Mouse (Mus musculus) midbrain, embryonic 11.5 days (tissue): Measurements from ENCODE around the gene Mrpl14. TPM values are rescaled to one million over a fixed set of nuclear protein-coding genes. Genes with fewer than 3 reads are reported as not detected.

Experiments used
- ATAC-seq: fragments of 200-750 bp; cut with Nextera tagmentation; 2 replicates; pipeline ENCODE4 v1.8.0; 2017; ENCODE audit warnings: moderate TSS enrichment, moderate library complexity; ENCODE audit not compliant: low FRiP score
- DNase-seq: peaks from one replicate; pipeline ENCODE4 v3.0.0; 2015; ENCODE audit warnings: low spot score; ENCODE audit errors: missing footprints
- H3K27ac ChIP-seq: fragments of 300-500 bp; sonication (generic); 2 replicates; pipeline ENCODE4 v1.5.1; 2014; ENCODE audit warnings: low read depth, low read length
- H3K27me3 ChIP-seq: fragments of 300-500 bp; sonication (generic); 2 replicates; pipeline ENCODE4 v1.6.1; 2014; ENCODE audit warnings: mild to moderate bottlenecking, low read length, moderate library complexity, mixed read lengths; ENCODE audit not compliant: control insufficient read depth, insufficient read depth
- H3K36me3 ChIP-seq: fragments of 300-500 bp; sonication (generic); 2 replicates; pipeline ENCODE4 v1.6.1; 2014; ENCODE audit warnings: mild to moderate bottlenecking, low read length, moderate library complexity, mixed read lengths; ENCODE audit not compliant: control insufficient read depth, insufficient read depth
- H3K4me1 ChIP-seq: fragments of 300-500 bp; sonication (generic); 2 replicates; pipeline ENCODE4 v1.6.1; 2014; ENCODE audit warnings: low read length; ENCODE audit not compliant: control insufficient read depth, insufficient read depth
- H3K4me2 ChIP-seq: fragments of 300-500 bp; sonication (generic); 2 replicates; pipeline ENCODE4 v1.6.1; 2014; ENCODE audit warnings: mild to moderate bottlenecking, moderate library complexity
- H3K4me3 ChIP-seq: fragments of 300-500 bp; sonication (generic); 2 replicates; pipeline ENCODE4 v1.5.1; 2014; ENCODE audit warnings: low read depth, low read length
- H3K9ac ChIP-seq: fragments of 300-500 bp; sonication (generic); 2 replicates; pipeline ENCODE4 v1.6.1; 2014; ENCODE audit warnings: low read length
- H3K9me3 ChIP-seq: fragments of 300-500 bp; sonication (generic); 2 replicates; pipeline ENCODE4 v1.6.1; 2016; ENCODE audit warnings: low read length; ENCODE audit not compliant: control insufficient read depth
- WGBS: fragments of 180-500 bp; shearing (Covaris S2); extraction: QIAGEN DNeasy Blood & Tissue Kit; methylation state at CpG from one replicate; pipeline ENCODE4 v1.1.7; 2014; 5-methylcytosine and 5-hydroxymethylcytosine counted together
- polyA plus RNA-seq: library from polyadenylated mRNA; unstranded; fragments of >200 nt; fragmentation: Nextera tagmentation; extraction: Ambion mirVana; gene quantifications from 2 replicates; pipeline ENCODE4 v1.2.1, GENCODE M21; 2014

Mrpl14 gene
- 111 and 114 TPM in 2 replicates for polyA plus RNA-seq

DNA sequence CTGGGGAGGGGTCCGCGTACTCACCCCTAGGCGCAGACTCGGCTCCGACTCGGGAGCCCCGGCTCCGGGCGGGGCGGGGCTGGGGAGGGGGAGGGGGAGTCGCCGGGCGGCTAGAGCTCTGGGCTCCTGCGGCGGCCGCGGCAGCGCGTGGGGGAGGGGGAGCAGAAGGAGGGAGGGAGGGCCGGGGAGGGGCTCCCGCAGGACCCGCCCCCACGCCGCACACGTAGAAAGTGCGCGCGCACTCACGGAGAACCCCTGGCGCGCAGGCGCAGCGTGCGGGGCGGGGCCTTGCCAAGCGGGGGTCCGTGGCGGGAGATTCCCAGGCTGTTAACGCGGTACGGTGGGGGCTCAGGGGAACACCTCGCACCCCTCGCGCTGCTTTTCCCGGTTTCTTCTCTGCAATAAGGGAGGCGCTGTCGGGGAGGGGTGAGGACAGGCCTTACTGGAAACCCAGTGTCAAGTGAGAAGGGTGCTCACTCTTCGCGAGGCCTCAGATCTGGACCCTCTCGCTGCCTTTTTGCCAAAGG, at the start of gene Mrpl14:
Gene Mrpl14 (plus strand): TSS at position 230 of the 527 bp plus-strand sequence.
- H3K4me2 ChIP-seq = peak within 1 kb of the TSS; percentile 90
- peak within 1 kb of the TSS; percentile 77 for H3K9ac ChIP-seq
- no peaks in the 10 kb centered on the region for H3K27me3 ChIP-seq
- no peaks in the 10 kb centered on the region for H3K36me3 ChIP-seq
- DNase-seq (peak; percentile 100), ATAC-seq (peak; percentile 93)
- H3K4me3 ChIP-seq = peak within 1 kb of the TSS; percentile 69
- peak within 1 kb of the TSS; percentile 83 for H3K27ac ChIP-seq
- H3K4me1 ChIP-seq = peaks cover 17% of the 10 kb centered on the region
- H3K9me3 ChIP-seq = no peaks in the 10 kb centered on the region
- 2% methylated on average over 46 of the region's 50 CpGs for WGBS

DNA sequence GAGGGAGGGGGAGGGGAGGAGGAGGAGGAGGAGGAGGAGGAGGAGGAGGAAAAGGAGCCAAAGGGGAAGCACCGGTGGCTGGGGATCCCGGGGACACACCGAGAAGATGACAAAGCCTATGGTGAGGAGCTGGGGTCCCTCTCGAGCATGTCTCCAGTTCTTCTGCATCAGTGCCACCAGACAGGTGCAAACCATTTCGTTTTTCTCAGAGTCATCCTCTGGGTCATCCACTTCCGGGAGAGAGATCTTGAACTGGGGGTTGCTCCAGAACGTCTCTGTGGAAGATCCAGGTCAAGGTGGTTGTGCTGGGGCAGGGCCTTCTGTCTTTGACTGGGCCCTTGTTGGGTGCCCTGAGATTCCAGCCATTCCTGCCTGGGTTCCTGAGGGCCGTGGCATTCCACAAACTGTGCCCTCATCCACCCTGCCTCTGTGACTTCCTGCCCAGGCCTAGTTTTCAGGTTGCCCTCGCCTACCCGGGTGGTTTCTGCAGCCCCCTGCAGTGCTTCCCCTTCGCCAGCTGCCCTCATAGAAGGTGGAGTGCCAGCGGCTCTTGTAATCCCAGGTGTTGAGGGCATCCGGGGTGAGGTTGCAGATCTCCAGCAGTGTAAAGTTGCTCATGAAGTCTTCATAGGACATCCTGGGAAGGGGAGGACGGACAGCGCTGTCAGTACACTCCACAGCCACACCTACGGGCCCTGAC, 47.4 kb upstream of the Mrpl14 start:
- ATAC-seq = no peak
- Histone ChIP-seq H3K4me1 (no peaks in the 10 kb centered on the region), H3K9me3 (no peaks in the 10 kb centered on the region), H3K4me3 (no peak overlapping the region), H3K36me3 (no peaks in the 10 kb centered on the region), H3K27ac (no peak overlapping the region), H3K9ac (no peak overlapping the region), H3K4me2 (no peak overlapping the region), H3K27me3 (no peaks in the 10 kb centered on the region)
- WGBS = 81% methylated on average over 16 of the region's 16 CpGs
- peak; percentile 64 for DNase-seq

- H3K9ac ChIP-seq = no peak overlapping the region
- no peaks in the 10 kb centered on the region for H3K27me3 ChIP-seq
- no peak overlapping the region for H3K4me2 ChIP-seq
- no peaks in the 10 kb centered on the region for H3K4me1 ChIP-seq
- ATAC-seq (no peak), DNase-seq (no peak)
- 89% methylated on average over 8 of the region's 8 CpGs for WGBS
- H3K36me3 ChIP-seq = no peaks in the 10 kb centered on the region
- H3K27ac ChIP-seq = no peak overlapping the region
- H3K4me3 ChIP-seq = no peak overlapping the region
- H3K9me3 ChIP-seq = no peaks in the 10 kb centered on the region; the same call in 1 of the 2 replicates
Measured at GRCm38 (mm10) chr17:45641981-45642380, 44.1 kb upstream of the Mrpl14 start.

DNA sequence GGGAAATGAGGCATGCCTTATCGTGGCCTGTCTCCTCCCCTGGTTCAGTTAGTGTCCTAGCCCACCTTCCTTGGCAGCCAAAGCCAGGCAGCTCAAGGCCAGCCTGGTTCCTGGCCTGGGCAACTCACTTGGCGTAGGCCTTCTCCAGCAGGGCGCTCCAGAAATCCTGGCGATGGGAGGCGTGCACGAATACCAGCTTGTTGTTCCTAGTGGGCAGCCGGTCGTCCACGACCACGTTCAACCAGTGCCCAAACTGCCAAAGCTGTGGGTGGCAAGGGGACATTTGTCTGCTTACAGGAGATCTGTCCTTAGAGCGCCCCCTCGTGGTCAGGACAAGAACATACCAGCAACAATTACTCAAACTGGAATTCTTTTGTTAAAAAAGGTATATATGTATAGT, 43.4 kb upstream of the Mrpl14 start:
- H3K27me3 ChIP-seq = no peaks in the 10 kb centered on the region
- H3K4me3 ChIP-seq = no peak overlapping the region
- no peak overlapping the region for H3K4me2 ChIP-seq
- H3K9ac ChIP-seq = no peak overlapping the region
- peak; percentile 27; the same call in 1 of the 2 replicates for ATAC-seq
- no peaks in the 10 kb centered on the region for H3K36me3 ChIP-seq
- H3K4me1 ChIP-seq = no peaks in the 10 kb centered on the region
- no peak overlapping the region for H3K27ac ChIP-seq
- no peaks in the 10 kb centered on the region; the same call in 1 of the 2 replicates for H3K9me3 ChIP-seq
- peak; percentile 93 for DNase-seq
- WGBS = 22% methylated on average over 12 of the region's 12 CpGs

DNA sequence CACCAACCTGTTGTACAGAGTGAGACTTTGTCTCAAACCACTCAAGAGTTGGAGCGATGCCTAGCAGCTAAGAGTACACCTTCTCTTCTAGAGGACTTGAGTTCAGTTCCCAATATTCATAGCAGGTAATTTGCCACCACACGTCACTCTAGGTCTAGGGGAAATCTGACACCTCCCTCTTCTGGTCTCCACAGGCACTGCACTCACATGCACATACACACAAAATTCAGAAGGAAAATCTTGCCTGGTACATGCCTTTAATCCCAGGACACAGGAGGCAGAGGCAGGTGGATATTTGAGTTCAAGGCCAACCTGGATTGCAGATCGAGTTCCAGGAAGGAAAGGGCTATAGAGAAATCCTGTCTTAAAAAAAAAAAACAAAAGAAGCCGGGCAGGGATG, 41.9 kb upstream of the Mrpl14 start:
- no peaks in the 10 kb centered on the region for H3K4me1 ChIP-seq
- H3K4me2 ChIP-seq = no peak overlapping the region
- H3K27me3 ChIP-seq = no peaks in the 10 kb centered on the region
- H3K27ac ChIP-seq = no peak overlapping the region
- H3K36me3 ChIP-seq = no peaks in the 10 kb centered on the region
- ATAC-seq (no peak), DNase-seq (peak; percentile 78)
- no peak overlapping the region for H3K4me3 ChIP-seq
- H3K9me3 ChIP-seq = no peaks in the 10 kb centered on the region; the same call in 1 of the 2 replicates
- no peak overlapping the region for H3K9ac ChIP-seq
- WGBS = 91% methylated on average over 4 of the region's 4 CpGs

DNA sequence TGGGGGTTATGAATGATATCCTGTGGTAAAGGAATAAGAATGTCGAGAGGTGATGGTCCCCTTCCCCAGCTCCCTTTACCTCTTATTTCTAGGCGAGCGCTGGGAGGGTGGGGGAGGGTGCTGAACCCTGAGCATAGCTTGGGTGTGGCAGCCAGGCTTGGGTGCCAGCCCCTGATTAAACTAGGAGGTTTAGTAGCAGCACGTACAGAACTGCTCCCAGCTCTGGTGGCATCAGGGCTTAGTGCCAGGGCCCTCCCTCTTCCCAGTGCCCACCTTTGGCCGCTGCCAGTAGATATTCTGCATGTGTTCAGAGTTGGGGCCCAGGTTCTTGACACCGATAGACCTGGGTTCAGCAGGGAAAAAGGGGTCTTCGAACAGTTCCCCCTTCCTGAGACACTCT, 32.9 kb upstream of the Mrpl14 start:
- no peaks in the 10 kb centered on the region for H3K9me3 ChIP-seq
- H3K27me3 ChIP-seq = no peaks in the 10 kb centered on the region
- no peaks in the 10 kb centered on the region for H3K4me1 ChIP-seq
- H3K4me2 ChIP-seq = no peak overlapping the region
- 83% methylated on average over 7 of the region's 7 CpGs for WGBS
- no peak overlapping the region for H3K9ac ChIP-seq
- H3K27ac ChIP-seq = no peak overlapping the region
- no peak for ATAC-seq
- no peak for DNase-seq
- H3K36me3 ChIP-seq = no peaks in the 10 kb centered on the region
- no peak overlapping the region for H3K4me3 ChIP-seq

DNA sequence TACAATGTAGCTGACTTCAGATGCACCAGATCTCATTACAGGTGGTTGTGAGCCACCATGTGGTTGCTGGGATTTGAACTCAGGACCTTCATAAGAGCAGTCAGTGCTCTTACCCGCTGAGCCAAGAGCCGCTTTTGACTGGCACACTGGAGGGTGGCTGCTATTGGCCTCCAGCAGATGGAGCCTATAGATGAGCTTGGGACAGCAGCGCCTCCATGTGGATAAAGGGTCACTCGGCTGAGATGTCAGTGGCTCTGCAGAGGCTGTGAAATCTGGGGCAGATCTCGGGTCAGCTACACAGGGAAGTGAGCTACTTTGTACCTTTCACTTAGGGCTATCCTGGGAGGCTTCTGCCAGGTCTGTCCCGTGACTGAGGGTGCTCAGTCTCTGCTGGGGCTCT, 30.3 kb upstream of the Mrpl14 start:
- Histone ChIP-seq H3K4me1 (no peaks in the 10 kb centered on the region), H3K27me3 (no peaks in the 10 kb centered on the region), H3K9me3 (no peaks in the 10 kb centered on the region), H3K9ac (no peak overlapping the region), H3K4me2 (no peak overlapping the region), H3K4me3 (no peak overlapping the region), H3K36me3 (0 out of 2 replicates have a peak, but pooled peaks cover 3% of the 10 kb centered on the region), H3K27ac (no peak overlapping the region)
- DNase-seq (no peak), ATAC-seq (no peak)
- WGBS = 22% methylated on average over 6 of the region's 6 CpGs

- Histone ChIP-seq H3K9me3 (no peaks in the 10 kb centered on the region), H3K4me1 (no peaks in the 10 kb centered on the region), H3K4me3 (no peak within 1 kb of the TSS), H3K27ac (no peak within 1 kb of the TSS), H3K4me2 (no peak within 1 kb of the TSS), H3K27me3 (no peaks in the 10 kb centered on the region), H3K36me3 (peaks cover 7% of the 10 kb centered on the region; the same call in 1 of the 2 replicates), H3K9ac (no peak within 1 kb of the TSS)
- no peak for ATAC-seq
- 81% methylated on average over 4 of the region's 4 CpGs for WGBS
- no peak for DNase-seq
Measured at GRCm38 (mm10) chr17:45659225-45659624, 26.9 kb upstream of the Mrpl14 start, which contains the start of gene Capn11. Capn11 (minus strand) TSS chr17:45659325.

DNA sequence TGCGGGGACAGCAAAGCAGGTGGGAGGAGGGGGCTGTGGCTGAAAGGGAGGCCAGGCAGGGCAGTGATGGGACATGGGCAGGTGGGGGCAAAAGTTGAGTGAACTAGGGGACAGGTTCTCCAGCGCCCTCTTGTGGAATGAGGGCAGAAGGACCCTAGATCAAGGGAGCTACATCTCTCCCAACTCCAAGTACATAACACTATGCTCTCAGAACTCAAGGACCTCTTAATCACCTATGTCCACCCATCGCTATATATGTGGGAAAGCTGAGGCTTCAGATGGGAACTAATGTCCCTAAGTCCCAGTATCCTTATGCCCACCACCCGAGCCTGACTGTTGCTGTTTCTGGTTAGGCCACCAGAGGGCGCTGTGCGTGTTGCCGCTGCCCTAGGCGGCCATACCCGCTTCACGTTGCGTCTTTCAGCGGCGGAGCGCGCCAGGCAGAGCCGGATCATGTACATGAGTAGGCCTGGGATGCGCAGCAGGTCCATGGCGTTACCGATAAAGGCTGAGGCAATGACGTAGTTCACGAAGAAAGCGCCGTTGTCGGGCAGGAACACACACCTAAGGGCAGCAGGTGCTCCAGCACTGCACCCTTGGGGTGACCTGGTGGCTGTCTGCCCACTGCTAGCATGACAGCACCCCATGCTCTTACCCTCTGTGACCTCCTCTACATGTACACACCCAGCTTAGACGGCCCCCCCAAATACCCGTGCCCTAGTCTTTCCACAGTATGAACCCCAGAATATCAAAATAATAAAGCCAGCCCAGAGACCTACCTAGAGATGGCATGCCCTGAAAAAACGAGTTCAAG, 22.8 kb upstream of the Mrpl14 start:
- ATAC-seq (peak; percentile 73), DNase-seq (peak; percentile 99)
- Histone ChIP-seq H3K9ac (no peak overlapping the region; the same call in 1 of the 2 replicates), H3K36me3 (peaks cover 21% of the 10 kb centered on the region), H3K4me3 (no peak overlapping the region), H3K4me1 (no peaks in the 10 kb centered on the region), H3K27ac (no peak overlapping the region), H3K4me2 (peak overlapping the region; percentile 17; the same call in 1 of the 2 replicates), H3K27me3 (no peaks in the 10 kb centered on the region), H3K9me3 (no peaks in the 10 kb centered on the region)
- WGBS = 26% methylated on average over 27 of the region's 27 CpGs
